Mouse (Mus musculus): ENCODE measurements at regions not wholly inside any gene's neighbourhood (a gene's known extent, or its start where the extent isn't known, plus 50 kb on each side); places are given as distances from the start of the nearest gene placed in this dataset.
A peak's percentile ranks its signal among the peaks of the same experiment; 100 is the strongest.

GRCm38 (mm10) chr12:79941828-79942227 lies 171.0 kb downstream of the Zfp36l1 start:
- DNase-seq: no peak

- no peak for DNase-seq
Measured at GRCm38 (mm10) chr12:79939436-79939835, 173.4 kb downstream of the Zfp36l1 start.

GRCm38 (mm10) chr12:79937876-79938275 lies 174.9 kb downstream of the Zfp36l1 start:
- no peak for DNase-seq

GRCm38 (mm10) chr12:79936698-79937097 lies 176.1 kb downstream of the Zfp36l1 start:
- peak; percentile 59 for DNase-seq

DNA sequence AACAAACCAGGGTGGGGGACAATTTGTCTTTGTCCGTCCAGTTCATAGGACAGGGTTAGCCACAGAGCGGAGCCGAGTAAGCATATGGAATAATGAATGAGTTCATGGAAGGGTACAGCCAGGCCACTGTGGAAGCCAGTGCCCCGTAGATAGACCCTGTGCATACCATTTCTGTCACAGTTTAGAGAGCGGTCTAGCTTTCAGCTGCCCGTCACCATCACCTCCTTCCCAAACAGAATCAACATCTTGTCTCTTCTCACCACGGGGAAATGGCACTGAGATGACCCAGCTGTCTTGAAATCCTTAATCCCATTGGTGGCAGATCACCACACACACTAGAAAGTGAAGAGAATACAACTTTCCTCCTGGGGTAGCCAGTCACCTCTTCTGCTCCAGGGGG lies 178.7 kb downstream of the Zfp36l1 start:
- no peak for DNase-seq

- no peak for DNase-seq
Measured at GRCm38 (mm10) chr12:79932905-79933304, 179.9 kb downstream of the Zfp36l1 start.

GRCm38 (mm10) chr12:79931455-79931854 lies 181.4 kb downstream of the Zfp36l1 start:
- peak; percentile 75 for DNase-seq

GRCm38 (mm10) chr12:79929846-79930245 lies 183.0 kb downstream of the Zfp36l1 start:
- DNase-seq: no peak

DNA sequence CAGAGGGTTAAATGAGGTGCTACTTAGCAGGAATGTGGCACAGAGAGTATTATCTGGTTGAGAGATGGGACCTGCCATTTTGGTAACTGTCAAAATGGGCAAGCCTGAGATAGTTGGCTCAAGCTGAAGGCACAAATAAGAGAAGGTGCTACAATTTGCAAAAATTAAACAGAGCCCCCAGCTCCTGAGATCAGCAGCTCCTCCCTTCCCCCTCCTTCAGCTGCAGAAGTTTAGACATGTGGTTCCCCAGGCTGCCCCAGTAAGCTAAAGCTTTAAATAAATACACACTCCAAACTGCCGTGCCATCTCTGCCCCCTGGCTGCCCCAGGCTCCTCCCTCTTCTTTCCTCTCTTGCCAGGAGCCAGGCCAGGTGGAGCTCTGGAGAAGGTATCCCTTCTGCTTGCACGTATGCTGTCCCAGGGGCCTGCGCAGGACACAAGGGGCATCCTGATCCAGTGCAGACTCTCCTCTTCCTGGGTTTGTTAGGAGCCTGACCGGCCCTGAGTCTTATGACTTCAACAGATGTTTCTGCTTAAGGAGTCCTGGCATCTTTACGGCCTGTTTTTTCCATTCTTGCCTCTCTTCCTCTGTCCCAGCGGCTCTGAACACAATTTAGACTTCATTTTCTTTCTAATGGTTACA lies 184.0 kb downstream of the Zfp36l1 start:
- peak; percentile 73 for DNase-seq

- DNase-seq: peak; percentile 77
Measured at GRCm38 (mm10) chr12:79928298-79928697, 184.5 kb downstream of the Zfp36l1 start.

- peak; percentile 88 for DNase-seq
Measured at GRCm38 (mm10) chr12:79925704-79926588, 186.9 kb downstream of the Zfp36l1 start.

- no peak for DNase-seq
Measured at GRCm38 (mm10) chr12:79924921-79925703, 187.7 kb downstream of the Zfp36l1 start.

- DNase-seq: no peak
Measured at GRCm38 (mm10) chr12:79923811-79924210, 189.0 kb downstream of the Zfp36l1 start.

GRCm38 (mm10) chr12:79921786-79922185 lies 191.0 kb downstream of the Zfp36l1 start:
- DNase-seq: no peak

DNA sequence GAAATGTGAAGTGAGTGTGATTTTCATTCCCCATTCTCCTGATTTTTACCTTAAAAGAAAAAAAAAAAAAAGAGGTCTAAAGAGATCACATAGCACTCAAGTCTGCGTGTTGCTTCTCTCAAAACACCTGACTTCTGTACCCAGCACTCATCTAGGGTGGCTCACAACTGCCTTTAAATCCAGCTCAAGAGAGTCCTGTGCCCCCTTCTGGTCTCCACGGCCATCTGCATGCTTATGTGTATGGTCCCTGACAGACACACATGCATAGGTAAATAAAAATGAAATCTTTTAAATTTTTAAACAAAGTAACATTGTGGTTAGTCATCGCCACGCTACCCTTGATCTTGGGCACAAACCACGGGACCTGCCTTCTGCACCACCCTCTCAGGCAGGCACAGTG lies 193.8 kb downstream of the Zfp36l1 start:
- DNase-seq: no peak

DNA sequence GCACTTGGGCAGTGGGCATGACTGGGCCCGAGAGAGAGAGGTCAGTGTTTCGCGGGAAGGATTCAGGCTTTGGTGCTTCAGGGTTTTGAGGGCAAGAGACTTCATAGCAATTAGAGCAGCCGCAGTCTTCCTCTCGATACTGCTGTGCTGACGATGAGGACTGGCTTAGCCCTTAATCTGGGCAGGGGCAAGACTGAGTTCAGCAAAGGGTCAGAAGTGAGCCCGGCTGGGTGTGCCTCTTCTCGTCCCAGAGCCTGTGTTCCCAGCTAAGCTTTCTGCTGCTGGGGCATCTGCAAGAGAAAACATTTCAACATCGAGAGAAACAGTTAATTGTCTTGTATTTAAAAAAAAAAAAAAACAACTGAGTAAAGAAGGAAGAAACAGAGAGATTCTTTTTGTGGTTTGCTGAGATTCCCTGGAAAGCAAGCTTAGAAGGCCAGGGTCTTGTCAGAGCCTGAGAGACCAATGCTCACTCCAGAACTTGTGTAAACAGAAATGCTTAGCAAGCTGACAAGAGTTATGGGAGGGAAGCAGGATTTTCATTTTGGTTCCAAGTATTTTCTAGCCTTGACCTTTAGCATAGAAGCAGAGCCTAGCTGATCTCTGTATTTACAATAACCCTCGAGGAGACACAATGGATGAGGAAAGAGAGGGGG lies 195.1 kb downstream of the Zfp36l1 start:
- DNase-seq: no peak

DNA sequence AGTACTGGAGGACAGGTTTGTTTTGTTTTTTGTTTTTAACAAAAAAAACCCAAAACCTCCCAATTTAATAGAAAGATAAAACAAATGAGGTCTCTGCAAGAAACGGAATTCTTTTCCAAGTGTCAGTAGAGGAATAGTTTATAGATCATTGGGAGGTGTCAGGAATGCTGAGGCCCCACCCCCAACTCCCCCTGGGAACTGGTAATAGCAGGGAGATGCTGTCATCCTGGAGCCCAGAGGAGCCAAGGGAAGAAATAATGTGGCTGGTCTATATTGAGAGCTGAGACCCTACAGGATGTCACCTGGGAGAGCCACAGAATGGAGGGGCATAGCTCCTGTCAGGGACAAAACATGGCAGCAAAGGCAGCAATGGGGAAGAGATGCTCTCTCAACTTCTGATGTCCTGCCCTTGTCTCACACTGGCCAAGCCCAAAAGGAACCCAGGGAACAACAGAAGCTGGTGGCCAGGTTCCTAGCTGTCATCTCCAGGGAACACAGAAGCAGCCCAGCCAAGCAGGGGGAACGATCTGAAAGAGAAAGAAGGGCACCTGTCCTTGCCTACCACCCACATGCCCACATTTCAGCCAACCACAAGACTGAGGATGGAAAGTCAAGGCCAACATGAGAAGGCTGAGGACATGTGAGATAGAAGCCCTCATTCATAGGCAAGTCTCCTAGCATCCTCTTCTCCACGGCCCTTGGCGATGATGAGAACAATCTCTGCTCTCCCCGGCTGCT lies 195.7 kb downstream of the Zfp36l1 start:
- DNase-seq: no peak

- no peak for DNase-seq
Measured at GRCm38 (mm10) chr12:79913898-79914297, 198.9 kb downstream of the Zfp36l1 start.

GRCm38 (mm10) chr12:79912281-79913063 lies 200.3 kb downstream of the Zfp36l1 start:
- no peak for DNase-seq

DNA sequence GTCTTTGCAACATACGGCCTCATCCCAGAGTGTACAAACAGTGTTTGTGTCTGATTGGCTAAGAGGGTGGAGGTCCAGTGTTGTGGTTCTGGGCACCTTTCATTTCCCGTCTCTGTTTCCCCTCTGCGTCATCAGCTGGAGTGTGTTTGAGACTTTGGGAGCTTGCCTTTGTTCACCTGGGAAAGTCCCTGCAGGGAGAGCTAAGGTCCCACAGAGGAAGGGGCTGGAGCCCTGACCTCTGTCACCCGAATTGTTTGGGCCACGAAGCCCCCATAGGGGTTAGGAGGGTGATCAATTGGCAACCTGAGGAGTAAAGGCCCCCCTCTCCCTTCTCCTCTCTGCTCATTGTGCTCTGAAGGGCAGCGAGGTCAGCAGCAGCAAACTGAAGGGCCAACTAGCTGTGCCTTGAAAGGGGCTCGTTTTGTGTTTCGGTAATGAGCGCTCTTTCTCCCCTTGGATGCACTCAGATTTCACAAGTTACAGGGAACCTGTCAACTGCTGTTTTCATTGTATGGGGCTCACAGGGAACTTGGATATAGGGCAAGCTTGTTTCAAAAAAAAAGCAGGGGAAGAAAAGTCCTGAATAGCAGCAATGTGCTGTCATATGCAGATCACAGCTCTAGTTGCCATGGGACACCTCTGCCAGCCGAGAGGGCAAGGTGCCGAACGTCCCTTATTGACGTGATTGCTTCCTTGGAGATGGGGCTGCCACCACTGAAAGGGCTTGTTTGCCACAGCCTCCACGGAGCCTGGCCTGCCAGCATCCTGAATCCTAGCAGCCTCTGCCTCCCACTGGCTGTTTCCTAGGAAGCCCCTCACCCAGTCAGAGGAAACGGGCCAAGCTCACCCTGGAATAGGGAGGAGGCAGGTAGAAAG lies 201.7 kb downstream of the Zfp36l1 start:
- DNase-seq: no peak
